Mouse (Mus musculus): ENCODE data around the gene Col3a1.

Gene Col3a1

GRCm38 (mm10) chr1:45311388-45311787 is at the start of gene Col3a1:
Gene Col3a1, plus strand, starts transcription at chr1:45311538.
- DNase-seq (ENCODE audit: low read depth, low spot score): peak; percentile 91

- peak; percentile 71 for DNase-seq (ENCODE audit: low read depth, low spot score)
These were observed 41.9 kb upstream of the Col3a1 start for GRCm38 (mm10) chr1:45269421-45269820.

- peak; percentile 47 for DNase-seq (ENCODE audit: low read depth, low spot score)
These were observed 35.3 kb upstream of the Col3a1 start for GRCm38 (mm10) chr1:45276006-45276539.

- peak; percentile 89 for DNase-seq (ENCODE audit: low read depth, low spot score)
These were observed 23.4 kb upstream of the Col3a1 start for GRCm38 (mm10) chr1:45287954-45288353.

GRCm38 (mm10) chr1:45290037-45290436 is 21.3 kb upstream of the Col3a1 start:
- DNase-seq (ENCODE audit: low read depth, low spot score): no peak

GRCm38 (mm10) chr1:45299394-45300119 is 11.8 kb upstream of the Col3a1 start:
- peak; percentile 71 for DNase-seq (ENCODE audit: low read depth, low spot score)

- peak; percentile 88 for DNase-seq (ENCODE audit: low read depth, low spot score)
These were observed 7.1 kb upstream of the Col3a1 start for GRCm38 (mm10) chr1:45304273-45304672.

- DNase-seq (ENCODE audit: low read depth, low spot score): peak; percentile 89
These were observed 2.3 kb upstream of the Col3a1 start for GRCm38 (mm10) chr1:45309015-45309414.

- DNase-seq (ENCODE audit: low read depth, low spot score): peak; percentile 85
These were observed 624 bp downstream of the Col3a1 start for GRCm38 (mm10) chr1:45311962-45312361.

- peak; percentile 88 for DNase-seq (ENCODE audit: low read depth, low spot score)
These were observed 1.5 kb downstream of the Col3a1 start for GRCm38 (mm10) chr1:45312870-45313269.

- DNase-seq (ENCODE audit: low read depth, low spot score): peak; percentile 88
These were observed 2.5 kb downstream of the Col3a1 start for GRCm38 (mm10) chr1:45313696-45314295.

- peak; percentile 56 for DNase-seq (ENCODE audit: low read depth, low spot score)
These were observed 4.6 kb downstream of the Col3a1 start for GRCm38 (mm10) chr1:45315767-45316528.

- peak; percentile 82 for DNase-seq (ENCODE audit: low read depth, low spot score)
These were observed 6.9 kb downstream of the Col3a1 start for GRCm38 (mm10) chr1:45318241-45318640.

- no peak for DNase-seq (ENCODE audit: low read depth, low spot score)
These were observed 9.5 kb downstream of the Col3a1 start for GRCm38 (mm10) chr1:45320861-45321260.

GRCm38 (mm10) chr1:45329149-45329548 is 17.8 kb downstream of the Col3a1 start:
- no peak for DNase-seq (ENCODE audit: low read depth, low spot score)

- DNase-seq (ENCODE audit: low read depth, low spot score): peak; percentile 96
These were observed 44.6 kb downstream of the Col3a1 start for GRCm38 (mm10) chr1:45355944-45356343.

- no peak for DNase-seq (ENCODE audit: low read depth, low spot score)
These were observed 46.7 kb downstream of the Col3a1 start for GRCm38 (mm10) chr1:45358020-45358419.

- peak; percentile 52 for DNase-seq (ENCODE audit: low read depth, low spot score)
These were observed 47.8 kb downstream of the Col3a1 start for GRCm38 (mm10) chr1:45359147-45359546.

GRCm38 (mm10) chr1:45359673-45360072 is 48.3 kb downstream of the Col3a1 start:
- DNase-seq (ENCODE audit: low read depth, low spot score): no peak

GRCm38 (mm10) chr1:45363274-45363673 is 51.9 kb downstream of the Col3a1 start:
- DNase-seq (ENCODE audit: low read depth, low spot score): peak; percentile 16

- DNase-seq (ENCODE audit: low read depth, low spot score): no peak
These were observed 54.1 kb downstream of the Col3a1 start for GRCm38 (mm10) chr1:45365427-45365826.
